Mouse (Mus musculus) stomach, embryonic 16.5 days (tissue): ENCODE data around the gene Baz2b. TPM values are rescaled to one million over a fixed set of nuclear protein-coding genes. Genes with fewer than 3 reads are reported as not detected.

ENCODE experiments used
- ATAC-seq: fragments of 200-750 bp; cut with Nextera tagmentation; 2 replicates; pipeline ENCODE4 v1.8.0; 2017; ENCODE audit warnings: moderate number of reproducible peaks, moderate TSS enrichment; ENCODE audit not compliant: insufficient read depth, low FRiP score
- H3K27ac ChIP-seq: fragments of 300-500 bp; sonication (generic); 2 replicates; pipeline ENCODE4 v1.5.1; 2014; ENCODE audit warnings: low read length
- H3K27me3 ChIP-seq: fragments of 300-500 bp; sonication (generic); 2 replicates; pipeline ENCODE4 v1.6.1; 2014; ENCODE audit warnings: low read length, control low read depth, mixed read lengths; ENCODE audit not compliant: control insufficient read depth, insufficient read depth
- H3K36me3 ChIP-seq: fragments of 300-500 bp; sonication (generic); 2 replicates; pipeline ENCODE4 v1.6.1; 2014; ENCODE audit warnings: low read length; ENCODE audit not compliant: control insufficient read depth, insufficient read depth
- H3K4me1 ChIP-seq: fragments of 300-500 bp; sonication (generic); 2 replicates; pipeline ENCODE4 v1.6.1; 2014; ENCODE audit warnings: low read length, control low read depth, mixed read lengths; ENCODE audit not compliant: control insufficient read depth, insufficient read depth
- H3K4me2 ChIP-seq: fragments of 300-500 bp; sonication (generic); 2 replicates; pipeline ENCODE4 v1.6.1; 2014; ENCODE audit warnings: low read depth, low read length, mixed read lengths
- H3K4me3 ChIP-seq: fragments of 300-500 bp; sonication (generic); replicated peaks from 2 replicates; pipeline ENCODE4 v1.5.1; 2014; ENCODE audit warnings: mild to moderate bottlenecking, low read length
- H3K9ac ChIP-seq: fragments of 300-500 bp; sonication (generic); 2 replicates; pipeline ENCODE4 v1.6.1; 2014; ENCODE audit warnings: low read length
- H3K9me3 ChIP-seq: fragments of 300-500 bp; sonication (generic); replicated peaks from 2 replicates; pipeline ENCODE4 v1.6.1; 2016; ENCODE audit warnings: low read length, control low read depth; ENCODE audit not compliant: control insufficient read depth
- WGBS: fragments of 180-500 bp; shearing (Covaris S2); extraction: QIAGEN DNeasy Blood & Tissue Kit; methylation state at CpG from one replicate; pipeline ENCODE4 v1.1.7; 2014; 5-methylcytosine and 5-hydroxymethylcytosine counted together
- polyA plus RNA-seq: library from polyadenylated mRNA; unstranded; fragments of >200 nt; fragmentation: Nextera tagmentation; extraction: Ambion mirVana; gene quantifications from 2 replicates; pipeline ENCODE4 v1.2.1, GENCODE M21; 2015

Baz2b gene
- polyA plus RNA-seq, 1 experiment from 2014 or later, result 49.2 TPM

GRCm38 (mm10) chr2:60029020-60029419 is 180.6 kb downstream of the Baz2b start:
- Histone ChIP-seq H3K27ac (no peak overlapping the region), H3K4me2 (no peak overlapping the region), H3K4me1 (no peaks in the 10 kb centered on the region), H3K4me3 (no peak overlapping the region), H3K9me3 (no peaks in the 10 kb centered on the region), H3K27me3 (no peaks in the 10 kb centered on the region), H3K36me3 (no peaks in the 10 kb centered on the region), H3K9ac (no peak overlapping the region)
- WGBS, result 85% methylated on average over 5 of the region's 5 CpGs
- ATAC-seq, result no peak

- Histone ChIP-seq H3K27me3 (no peaks in the 10 kb centered on the region), H3K36me3 (no peaks in the 10 kb centered on the region), H3K9me3 (no peaks in the 10 kb centered on the region), H3K27ac (no peak overlapping the region), H3K4me2 (no peak overlapping the region), H3K9ac (no peak overlapping the region), H3K4me3 (no peak overlapping the region), H3K4me1 (no peaks in the 10 kb centered on the region)
- WGBS, result 89% methylated on average over 5 of the region's 5 CpGs
- ATAC-seq, result no peak
Measured at GRCm38 (mm10) chr2:60027166-60027565, 182.5 kb downstream of the Baz2b start.

GRCm38 (mm10) chr2:60026554-60026953 is 183.1 kb downstream of the Baz2b start:
- no peak for ATAC-seq
- WGBS, result 72% methylated on average over 6 of the region's 6 CpGs

GRCm38 (mm10) chr2:60023777-60024176 is 185.9 kb downstream of the Baz2b start:
- H3K36me3 ChIP-seq, result no peaks in the 10 kb centered on the region
- H3K9ac ChIP-seq, result no peak overlapping the region
- no peaks in the 10 kb centered on the region for H3K4me1 ChIP-seq
- H3K27ac ChIP-seq, result no peak overlapping the region
- ATAC-seq, result no peak
- no peak overlapping the region for H3K4me3 ChIP-seq
- H3K9me3 ChIP-seq, result no peaks in the 10 kb centered on the region
- H3K4me2 ChIP-seq, result no peak overlapping the region
- H3K27me3 ChIP-seq, result no peaks in the 10 kb centered on the region
- 92% methylated on average over 7 of the region's 7 CpGs for WGBS

More at GRCm38 (mm10) chr2:60026554-60026953, 183.1 kb downstream of the Baz2b start:
- Histone ChIP-seq H3K4me2 (no peak overlapping the region), H3K9ac (no peak overlapping the region), H3K27ac (no peak overlapping the region), H3K4me3 (no peak overlapping the region), H3K36me3 (no peaks in the 10 kb centered on the region), H3K4me1 (no peaks in the 10 kb centered on the region), H3K9me3 (no peaks in the 10 kb centered on the region), H3K27me3 (no peaks in the 10 kb centered on the region)

GRCm38 (mm10) chr2:60021556-60021955 is 188.1 kb downstream of the Baz2b start:
- no peak overlapping the region for H3K4me3 ChIP-seq
- no peaks in the 10 kb centered on the region for H3K27me3 ChIP-seq
- H3K9ac ChIP-seq, result no peak overlapping the region
- H3K27ac ChIP-seq, result no peak overlapping the region
- no peaks in the 10 kb centered on the region for H3K4me1 ChIP-seq
- H3K4me2 ChIP-seq, result no peak overlapping the region
- WGBS, result 64% methylated on average over 5 of the region's 5 CpGs
- H3K36me3 ChIP-seq, result no peaks in the 10 kb centered on the region
- no peak for ATAC-seq
- no peaks in the 10 kb centered on the region for H3K9me3 ChIP-seq

GRCm38 (mm10) chr2:60021138-60021537 is 188.5 kb downstream of the Baz2b start:
- ATAC-seq, result no peak
- H3K27me3 ChIP-seq, result no peaks in the 10 kb centered on the region
- no peaks in the 10 kb centered on the region for H3K9me3 ChIP-seq
- H3K36me3 ChIP-seq, result no peaks in the 10 kb centered on the region
- H3K9ac ChIP-seq, result no peak overlapping the region
- no peak overlapping the region for H3K27ac ChIP-seq
- WGBS, result 78% methylated on average over 6 of the region's 6 CpGs
- no peak overlapping the region for H3K4me3 ChIP-seq
- H3K4me1 ChIP-seq, result no peaks in the 10 kb centered on the region
- no peak overlapping the region for H3K4me2 ChIP-seq

GRCm38 (mm10) chr2:60019546-60020250 is 189.9 kb downstream of the Baz2b start:
- Histone ChIP-seq H3K36me3 (no peaks in the 10 kb centered on the region), H3K4me2 (no peak overlapping the region), H3K27me3 (no peaks in the 10 kb centered on the region), H3K27ac (no peak overlapping the region), H3K9ac (no peak overlapping the region), H3K4me3 (no peak overlapping the region), H3K9me3 (no peaks in the 10 kb centered on the region), H3K4me1 (no peaks in the 10 kb centered on the region)
- no peak for ATAC-seq
- WGBS, result 91% methylated on average over 3 of the region's 3 CpGs

- H3K4me1 ChIP-seq, result no peaks in the 10 kb centered on the region
- no peak overlapping the region for H3K27ac ChIP-seq
- H3K4me2 ChIP-seq, result no peak overlapping the region
- no peaks in the 10 kb centered on the region for H3K36me3 ChIP-seq
- no peaks in the 10 kb centered on the region for H3K27me3 ChIP-seq
- WGBS, result 82% methylated on average over 10 of the region's 10 CpGs
- ATAC-seq, result no peak
- H3K4me3 ChIP-seq, result no peak overlapping the region
- H3K9ac ChIP-seq, result no peak overlapping the region
- H3K9me3 ChIP-seq, result no peaks in the 10 kb centered on the region
Measured at GRCm38 (mm10) chr2:60018875-60019501, 190.7 kb downstream of the Baz2b start.

- 80% methylated on average over 3 of the region's 3 CpGs for WGBS
- Histone ChIP-seq H3K36me3 (no peaks in the 10 kb centered on the region), H3K9me3 (no peaks in the 10 kb centered on the region), H3K27ac (no peak overlapping the region), H3K4me1 (no peaks in the 10 kb centered on the region), H3K9ac (no peak overlapping the region), H3K27me3 (no peaks in the 10 kb centered on the region), H3K4me2 (no peak overlapping the region), H3K4me3 (no peak overlapping the region)
- no peak for ATAC-seq
Measured at GRCm38 (mm10) chr2:60011526-60011925, 198.1 kb downstream of the Baz2b start.
